Mouse (Mus musculus): Measurements from ENCODE around the gene Pde11a.
A peak's percentile ranks its signal among the peaks of the same experiment; 100 is the strongest.

The Pde11a gene

DNA sequence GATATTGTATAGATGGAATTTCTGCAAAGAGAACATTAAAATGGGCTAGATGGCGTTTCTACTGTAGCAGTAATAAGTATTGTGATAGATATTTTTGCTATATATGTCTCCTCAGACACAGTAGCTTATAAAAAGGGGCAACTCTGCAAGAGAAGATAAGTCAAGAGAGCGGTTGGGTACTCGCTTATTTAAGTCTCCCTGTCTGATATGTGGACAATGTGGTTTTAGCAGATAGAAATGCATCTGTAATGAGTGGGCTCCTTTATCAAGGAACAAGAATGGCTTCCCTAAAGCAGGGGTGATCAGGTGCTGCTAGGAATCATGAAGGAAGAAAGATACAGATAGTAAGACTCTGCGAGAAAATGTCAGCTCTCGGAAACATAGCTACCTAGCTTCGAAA is 18.2 kb downstream of the Pde11a start:
- peak; percentile 15 for DNase-seq (ENCODE audit: low spot score)

DNA sequence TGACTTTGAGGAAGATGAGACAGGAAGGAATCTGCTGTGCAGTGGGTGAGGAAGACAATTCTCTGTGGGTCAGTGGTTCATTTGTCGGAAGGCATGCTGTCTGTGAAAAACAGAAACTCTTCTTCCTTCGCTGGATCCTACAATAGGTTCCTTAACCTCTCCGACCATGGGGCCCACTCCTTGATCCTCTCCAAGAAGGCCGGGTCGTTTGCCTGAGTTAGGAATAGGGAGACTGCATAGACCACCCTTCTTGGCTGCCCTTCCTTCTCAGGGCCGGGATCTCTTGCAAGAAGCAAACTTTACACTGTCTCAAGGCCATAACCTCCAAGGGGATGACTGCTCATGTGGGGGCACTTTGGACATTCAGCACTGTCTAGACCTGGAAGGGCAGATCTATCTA is 19.3 kb downstream of the Pde11a start:
- no peak for DNase-seq (ENCODE audit: low spot score)

DNA sequence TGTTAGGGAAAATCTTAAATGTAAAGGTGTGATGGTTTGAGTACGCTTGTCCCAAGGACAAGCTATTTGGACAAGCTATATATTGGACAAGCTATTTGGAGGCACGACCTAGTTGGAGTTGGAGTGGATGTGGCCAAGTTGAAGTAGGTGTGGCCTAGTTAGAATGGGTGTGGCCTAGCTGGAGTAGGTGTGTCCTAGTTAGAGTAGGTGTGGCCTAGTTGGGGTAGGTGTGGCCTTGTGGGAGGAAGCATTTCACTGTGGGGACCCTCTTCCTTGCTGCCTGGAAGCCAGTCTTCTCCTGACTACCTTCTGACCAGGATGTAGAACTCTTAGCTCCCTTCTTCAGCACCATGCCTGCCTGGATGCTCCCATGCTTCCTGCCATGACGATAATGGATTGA is 50.9 kb downstream of the Pde11a start:
- DNase-seq (ENCODE audit: low spot score), result no peak

DNA sequence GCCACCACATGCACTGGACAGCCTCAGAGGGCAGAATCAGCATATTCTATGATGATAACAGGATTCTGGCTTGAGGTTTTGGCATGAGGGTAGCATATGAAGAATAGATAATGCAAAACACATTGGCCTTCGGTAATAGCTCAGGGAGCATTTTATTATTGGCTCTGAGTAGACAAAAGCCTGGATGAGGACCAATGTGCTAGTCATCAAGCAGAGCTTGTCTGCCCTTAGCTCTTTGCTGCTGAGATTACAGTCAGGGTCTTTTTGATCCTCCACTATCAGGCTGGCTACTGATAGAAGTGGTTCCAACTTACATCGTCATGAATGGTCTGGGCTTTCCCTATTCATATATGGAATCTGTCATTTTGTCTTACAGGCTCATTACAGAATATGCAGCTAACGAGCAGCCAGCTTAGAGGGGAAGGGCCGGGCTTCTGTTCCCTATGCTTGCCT is 52.3 kb downstream of the Pde11a start:
- DNase-seq (ENCODE audit: low spot score), result no peak

DNA sequence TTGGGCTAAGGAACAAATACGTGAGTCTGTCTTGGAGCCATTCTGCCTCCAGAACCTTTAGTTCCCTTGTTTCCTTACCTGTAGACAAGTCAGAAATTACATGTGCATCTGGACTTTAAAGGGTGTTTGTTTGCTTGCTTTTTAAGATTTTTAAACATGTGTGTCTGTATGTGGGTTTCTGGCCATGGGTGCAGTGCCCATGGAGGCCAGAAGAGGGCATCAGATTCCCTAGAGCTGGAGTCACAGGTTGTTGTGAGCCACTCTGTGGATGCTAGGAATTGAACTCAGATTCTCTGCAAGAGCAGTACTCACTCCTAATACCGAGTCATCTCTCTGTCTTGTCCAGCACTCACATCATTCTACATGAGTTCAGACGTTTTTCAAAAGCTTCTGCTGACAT is 53.4 kb downstream of the Pde11a start:
- no peak for DNase-seq (ENCODE audit: low spot score)

DNA sequence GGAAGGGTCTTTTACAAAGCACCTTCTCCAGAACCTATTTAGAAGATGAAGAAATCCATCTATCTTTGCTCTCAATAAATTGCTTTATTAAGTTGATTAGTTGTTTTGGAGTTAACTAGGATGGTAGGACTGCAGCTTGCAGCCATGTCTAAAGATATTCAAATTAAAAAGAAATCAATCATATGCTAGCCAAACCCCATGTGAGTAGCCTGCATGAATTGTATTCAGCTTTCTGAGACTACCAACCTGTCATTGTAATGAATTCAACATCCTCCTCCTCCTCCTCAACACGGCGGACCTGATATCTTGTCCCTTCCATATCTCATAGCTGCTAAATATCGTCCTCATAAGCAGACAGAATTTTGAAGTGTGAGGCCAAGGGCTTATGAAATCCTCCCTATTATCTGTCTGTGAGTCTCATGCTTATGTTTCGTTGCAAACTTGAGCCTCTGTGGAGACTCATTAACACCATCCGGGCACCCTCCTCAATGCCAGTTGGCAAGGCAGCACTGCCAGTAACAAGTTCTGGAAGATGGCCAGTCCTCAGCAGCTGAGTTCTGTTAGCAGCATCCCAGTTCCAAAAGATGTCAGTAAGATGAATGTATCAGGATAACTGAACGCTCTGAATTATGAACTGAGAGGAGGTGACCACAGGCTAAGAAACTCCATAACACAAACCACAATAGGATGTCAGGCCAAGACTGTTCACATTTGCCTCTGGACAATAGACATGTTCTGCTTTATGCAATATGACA is 55.0 kb downstream of the Pde11a start:
- DNase-seq (ENCODE audit: low spot score), result no peak

DNA sequence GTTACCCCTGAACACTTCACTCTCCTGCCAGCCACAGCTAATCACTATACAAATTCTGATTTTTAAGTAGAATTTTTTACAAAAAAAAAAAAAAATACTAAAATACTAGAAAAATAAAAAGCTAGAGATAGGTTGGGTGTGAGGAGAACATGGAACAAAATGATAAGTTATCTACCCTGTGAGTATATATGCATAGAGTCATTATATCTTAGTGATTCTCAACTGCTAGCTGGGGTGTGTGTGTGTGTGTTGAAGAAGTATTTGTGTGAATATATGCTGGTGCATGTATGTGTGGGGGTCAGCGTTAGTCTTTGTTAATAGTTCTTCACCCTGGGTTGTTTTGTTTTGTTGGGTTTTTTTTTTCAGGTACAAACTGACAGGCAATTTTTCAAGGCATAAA is 69.1 kb downstream of the Pde11a start:
- DNase-seq (ENCODE audit: low spot score), result no peak

DNA sequence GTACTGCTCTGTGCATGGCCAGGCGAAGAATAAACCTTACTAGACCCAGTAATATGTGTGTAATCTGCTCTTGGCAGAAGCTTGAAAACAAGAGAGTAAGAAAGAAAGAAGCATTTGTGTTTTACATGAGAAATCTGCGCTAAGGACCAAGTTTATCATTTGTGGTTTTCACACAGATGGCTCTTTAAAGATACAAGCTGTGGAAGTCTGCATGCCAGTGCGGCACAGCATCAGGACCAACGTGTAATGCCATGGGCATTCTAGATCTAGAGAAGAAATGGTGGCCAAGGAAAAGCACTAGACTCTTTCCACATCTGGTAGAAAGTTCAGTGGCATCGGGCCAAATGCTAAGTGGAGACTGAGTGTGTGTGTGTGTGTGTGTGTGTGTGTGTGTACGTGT is 71.2 kb downstream of the Pde11a start:
- DNase-seq (ENCODE audit: low spot score), result no peak

DNA sequence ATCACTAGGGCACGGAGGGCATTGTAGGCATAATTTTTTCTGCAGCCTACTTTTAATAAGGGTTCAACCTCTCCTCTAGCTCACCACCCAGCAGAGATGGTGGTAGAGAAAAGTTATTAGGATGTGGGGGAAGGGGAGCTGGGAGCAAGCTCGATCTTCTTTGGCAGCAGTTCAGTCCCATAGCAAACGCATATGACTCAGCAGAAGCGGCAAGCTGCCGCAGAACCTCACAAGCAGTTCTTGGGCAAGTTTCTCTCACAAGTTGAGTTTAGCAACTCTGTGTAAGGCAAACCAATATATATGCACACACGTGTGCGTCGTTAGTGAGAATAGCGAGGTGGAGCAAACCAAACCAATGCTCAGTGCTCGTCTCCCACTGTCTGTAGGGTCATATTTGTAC is 72.0 kb downstream of the Pde11a start:
- no peak for DNase-seq (ENCODE audit: low spot score)

DNA sequence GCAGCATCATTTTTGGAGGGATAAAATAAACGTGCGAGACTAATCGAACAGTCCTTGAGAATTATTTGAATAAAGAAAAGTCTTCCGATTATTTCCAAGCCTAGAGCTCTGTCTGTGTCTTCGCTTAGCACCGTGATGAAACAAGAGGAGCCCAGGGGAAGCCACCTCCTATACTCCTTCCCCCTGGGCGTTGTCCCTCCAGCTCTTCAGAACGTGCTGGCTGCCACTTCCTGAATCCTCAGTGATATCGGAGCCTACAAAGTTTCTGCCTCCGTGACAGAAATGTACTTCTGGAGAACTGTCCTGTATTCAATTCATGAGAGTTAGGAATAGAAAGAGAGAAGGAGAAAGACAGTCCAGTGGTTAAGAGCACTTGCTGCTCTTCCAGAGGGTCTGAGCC is 74.3 kb downstream of the Pde11a start:
- no peak for DNase-seq (ENCODE audit: low spot score)

DNA sequence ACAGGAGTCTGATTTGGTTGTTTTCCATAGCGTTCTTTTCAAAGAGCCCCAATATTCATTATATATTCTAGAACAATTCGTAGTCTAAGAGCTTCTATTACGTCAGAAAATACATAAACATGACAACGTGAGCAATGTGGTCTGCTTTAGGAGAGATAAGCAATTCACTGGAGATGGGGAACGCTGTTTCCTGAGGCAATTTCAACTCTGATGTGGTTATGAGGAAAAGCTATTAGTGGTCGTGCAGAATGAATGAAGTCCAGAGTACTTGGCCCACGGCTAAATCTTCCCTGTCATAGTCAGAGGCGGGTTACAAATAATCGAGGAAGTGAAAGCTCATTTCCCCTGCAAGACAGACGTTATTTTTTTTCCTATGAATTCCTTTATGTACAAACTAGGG is 75.9 kb downstream of the Pde11a start:
- DNase-seq (ENCODE audit: low spot score), result no peak

DNA sequence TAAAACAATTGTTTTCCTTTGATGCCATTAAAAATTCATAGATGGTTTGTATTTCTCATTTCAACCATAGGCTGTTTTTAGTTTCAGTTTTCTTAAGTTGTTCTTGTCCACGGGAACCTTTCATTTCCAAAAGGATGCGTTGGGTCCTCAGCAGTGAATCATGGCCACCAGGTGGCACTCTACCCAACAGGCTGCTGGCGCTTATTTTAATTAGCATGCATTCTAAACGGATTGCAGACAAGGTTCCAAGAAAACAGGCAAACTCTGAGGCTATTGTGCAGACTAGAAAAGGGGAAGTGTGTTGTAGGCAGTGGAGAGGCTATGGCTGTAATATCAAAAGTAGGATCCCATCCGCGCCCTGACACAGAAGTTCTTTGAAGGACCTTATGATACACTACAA is 83.7 kb downstream of the Pde11a start:
- DNase-seq (ENCODE audit: low spot score), result peak; percentile 36

DNA sequence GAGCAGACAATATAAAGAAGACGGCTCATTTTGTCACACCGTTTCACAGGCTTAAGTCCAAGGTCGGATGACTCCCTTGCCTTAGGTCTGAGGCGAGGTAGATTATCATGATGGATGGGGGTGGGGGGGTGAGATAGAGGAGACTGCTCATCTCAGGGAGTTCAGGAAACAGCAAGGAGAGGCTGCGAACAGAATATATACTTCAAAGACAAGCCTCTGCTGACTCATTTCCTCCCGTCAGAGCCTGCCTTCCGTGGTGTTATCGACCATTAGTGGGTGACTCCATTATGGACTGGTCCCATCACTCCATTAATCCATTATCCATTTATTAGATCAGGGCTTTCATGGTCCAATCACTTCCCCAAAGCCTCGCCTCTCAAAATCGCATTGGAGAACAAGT is 87.2 kb downstream of the Pde11a start:
- DNase-seq (ENCODE audit: low spot score), result no peak

DNA sequence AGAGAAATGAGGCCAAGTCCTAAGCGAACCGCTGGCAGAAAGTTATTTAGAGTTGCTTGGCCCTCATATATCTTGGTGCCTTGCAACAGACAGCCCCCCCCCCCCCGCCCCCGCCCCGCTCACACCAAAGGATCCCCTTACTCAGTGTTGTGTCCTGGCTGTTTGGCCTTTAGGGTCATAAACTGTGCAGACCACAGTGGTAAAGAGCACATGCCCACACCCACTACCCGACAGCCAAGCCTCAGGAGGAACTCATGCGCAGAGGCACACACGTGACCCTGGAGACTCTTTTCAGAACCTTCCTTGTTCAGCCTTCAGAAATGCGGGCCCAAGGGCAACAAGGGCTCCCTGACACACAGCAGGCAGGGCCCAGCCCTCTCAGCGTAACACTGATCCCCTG is 90.3 kb downstream of the Pde11a start:
- no peak for DNase-seq (ENCODE audit: low spot score)

DNA sequence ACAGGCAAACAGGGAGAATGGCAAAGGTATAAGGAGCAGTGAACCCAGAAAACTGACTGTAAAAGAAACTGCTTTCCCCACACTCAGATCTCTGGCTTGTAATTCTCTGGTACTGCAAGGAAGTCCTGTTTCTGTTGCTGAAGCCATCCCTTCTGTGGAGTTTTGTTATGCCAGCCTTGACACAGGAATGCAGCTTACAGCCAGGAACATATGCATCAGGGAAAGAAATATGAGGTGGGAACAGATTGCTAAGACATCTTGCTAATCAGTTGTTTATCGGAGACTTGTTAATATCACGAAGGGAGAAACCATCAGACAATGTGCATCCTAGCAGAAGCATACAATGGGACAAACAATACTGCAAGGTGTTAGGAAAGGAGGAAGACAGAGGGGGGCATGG is 99.4 kb downstream of the Pde11a start:
- no peak for DNase-seq (ENCODE audit: low spot score)

DNA sequence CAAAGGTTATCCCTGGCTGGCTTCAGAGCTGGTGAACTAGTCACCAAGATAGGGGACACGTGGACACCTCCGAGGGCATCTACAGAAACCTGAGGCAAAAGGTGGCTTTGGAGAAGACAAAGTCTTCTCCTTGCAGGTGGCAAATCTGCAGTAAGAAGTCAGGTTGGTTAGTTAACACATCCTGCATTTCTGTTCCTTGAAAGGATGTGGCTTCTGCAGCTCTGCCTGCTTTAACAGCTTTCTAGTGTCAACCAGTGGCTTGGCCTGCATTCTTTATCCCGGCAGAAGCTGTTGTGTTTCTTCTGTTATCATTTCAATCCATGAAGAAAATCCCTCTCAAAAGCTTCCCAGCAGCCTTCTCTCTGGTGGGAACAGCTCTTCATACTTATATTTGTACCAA is 100.1 kb downstream of the Pde11a start:
- DNase-seq (ENCODE audit: low spot score), result no peak

DNA sequence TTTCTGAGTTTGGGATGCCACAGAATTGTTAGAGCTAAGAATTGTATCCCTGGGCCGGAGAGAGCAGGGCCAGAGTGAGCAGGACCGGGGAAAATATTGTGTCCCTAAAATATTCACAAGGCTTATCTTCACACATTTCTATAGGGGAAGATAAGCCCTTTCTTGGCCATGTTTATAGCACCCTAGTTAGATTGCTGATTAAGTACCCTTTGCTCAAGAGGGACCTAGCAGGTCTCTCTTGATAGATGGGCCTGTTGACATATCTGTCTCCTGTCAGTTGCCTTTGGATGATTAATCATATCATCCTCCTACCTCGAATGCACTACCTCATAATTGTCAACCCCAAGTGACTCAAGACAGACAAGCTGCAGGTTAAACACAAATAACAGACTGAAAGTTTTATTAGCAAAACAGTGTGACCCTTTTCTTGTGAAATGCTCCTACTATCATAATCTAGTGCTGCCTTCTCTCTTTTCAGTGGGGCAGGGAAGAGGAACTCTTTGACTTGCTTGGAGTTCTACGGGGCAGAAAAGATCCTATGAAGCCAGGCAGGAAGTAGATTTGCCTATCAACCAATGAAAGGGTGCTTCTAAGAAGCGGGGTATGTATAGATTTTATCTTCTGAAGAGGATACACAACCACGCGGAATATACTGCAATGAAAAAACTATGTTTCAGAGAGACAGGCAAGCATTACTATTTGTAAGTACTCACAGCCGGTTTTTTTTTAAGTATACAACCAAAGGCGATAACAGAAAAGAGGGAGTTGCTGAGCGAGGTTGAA is 100.7 kb downstream of the Pde11a start:
- DNase-seq (ENCODE audit: low spot score), result no peak

DNA sequence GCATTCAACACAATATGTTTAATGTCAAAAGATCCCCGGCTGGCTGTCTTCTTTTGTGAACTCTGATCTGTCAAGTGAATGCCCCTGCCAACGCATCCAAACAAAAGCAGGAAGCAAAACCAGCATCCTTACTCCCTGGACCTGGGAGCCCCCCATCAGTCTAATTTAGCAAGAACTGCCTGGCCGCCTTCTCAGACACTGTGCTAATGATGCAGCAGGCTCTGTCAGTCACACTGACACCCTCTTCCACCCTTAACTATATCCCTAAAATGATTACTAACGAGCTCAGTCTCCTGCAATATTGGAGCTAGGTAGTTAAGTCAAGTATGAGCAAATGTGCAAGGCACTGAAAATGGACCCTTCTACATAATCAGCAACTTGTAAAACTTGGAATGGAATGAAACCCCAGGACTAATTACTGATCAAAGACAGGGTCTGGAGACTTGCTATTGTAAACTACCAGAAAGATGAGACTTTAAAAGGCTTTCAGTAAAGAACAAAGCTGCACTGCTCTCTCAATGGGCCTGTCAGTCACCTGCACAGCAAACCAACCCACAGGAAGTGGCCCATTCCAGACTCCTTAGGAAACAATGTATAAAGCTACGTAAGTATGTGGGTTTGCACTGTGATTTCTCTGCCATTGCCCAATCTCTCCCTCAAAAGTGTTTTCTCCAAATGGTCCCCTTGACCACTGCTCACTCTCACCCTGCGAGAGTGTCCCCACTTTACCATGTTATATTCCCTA is 118.0 kb downstream of the Pde11a start:
- DNase-seq (ENCODE audit: low spot score), result no peak

DNA sequence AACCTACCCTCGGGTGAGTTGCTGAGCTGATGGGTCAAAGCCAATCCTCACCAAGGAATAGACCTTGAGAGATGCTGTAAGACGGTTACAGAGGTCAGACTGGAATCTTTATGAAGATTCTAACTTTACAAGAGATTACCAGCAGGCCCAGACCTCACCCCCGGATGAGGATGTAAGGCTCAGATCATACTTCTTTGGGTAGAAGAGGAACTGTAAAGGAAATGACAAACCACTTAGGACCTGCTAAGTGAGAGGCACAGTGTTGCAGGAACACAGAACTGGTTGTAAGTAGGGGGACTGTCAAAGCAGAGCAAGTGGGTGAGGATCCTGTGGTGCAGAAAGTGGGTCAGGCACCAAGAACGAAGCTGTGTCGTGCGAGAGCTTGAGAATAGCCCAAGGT is 119.0 kb downstream of the Pde11a start:
- DNase-seq (ENCODE audit: low spot score), result no peak

DNA sequence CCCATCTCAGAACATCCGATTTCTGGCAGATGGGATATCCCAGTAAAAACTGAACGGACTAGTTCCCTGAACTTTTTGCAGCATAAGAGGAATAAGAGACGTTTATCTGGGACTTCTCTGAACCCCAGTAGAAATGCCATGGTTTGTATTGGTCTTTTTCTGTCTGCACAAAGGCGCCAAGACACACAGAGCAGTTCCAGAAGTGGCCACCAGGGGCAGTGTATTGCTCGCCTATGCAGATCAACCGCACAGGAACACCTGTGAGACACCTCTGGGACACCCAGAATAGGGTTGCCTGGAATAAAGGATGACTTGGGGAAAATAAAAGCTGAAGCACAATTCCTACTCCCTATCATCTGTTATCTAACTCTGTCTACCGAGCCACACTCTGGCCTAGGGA is 122.4 kb downstream of the Pde11a start:
- DNase-seq (ENCODE audit: low spot score), result peak; percentile 48

DNA sequence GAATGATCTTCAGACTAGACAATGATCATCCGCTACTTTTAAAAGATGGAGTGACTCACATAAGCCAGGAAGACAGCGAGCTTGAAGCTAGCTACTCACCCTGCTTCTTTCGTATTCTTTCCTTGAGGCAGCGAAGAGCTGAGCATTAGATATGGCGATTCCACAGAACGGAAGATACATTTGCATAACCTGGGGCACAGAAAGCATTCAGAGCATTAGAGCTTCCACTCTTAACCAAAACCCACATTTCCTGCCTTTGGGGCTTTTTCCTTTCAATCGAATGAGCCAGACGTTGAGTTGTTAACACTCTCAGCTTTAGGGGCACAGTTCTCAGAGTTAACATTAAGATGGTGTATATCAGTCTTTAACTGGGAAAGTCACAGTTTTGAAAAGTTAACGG is 123.4 kb downstream of the Pde11a start:
- DNase-seq (ENCODE audit: low spot score), result no peak

DNA sequence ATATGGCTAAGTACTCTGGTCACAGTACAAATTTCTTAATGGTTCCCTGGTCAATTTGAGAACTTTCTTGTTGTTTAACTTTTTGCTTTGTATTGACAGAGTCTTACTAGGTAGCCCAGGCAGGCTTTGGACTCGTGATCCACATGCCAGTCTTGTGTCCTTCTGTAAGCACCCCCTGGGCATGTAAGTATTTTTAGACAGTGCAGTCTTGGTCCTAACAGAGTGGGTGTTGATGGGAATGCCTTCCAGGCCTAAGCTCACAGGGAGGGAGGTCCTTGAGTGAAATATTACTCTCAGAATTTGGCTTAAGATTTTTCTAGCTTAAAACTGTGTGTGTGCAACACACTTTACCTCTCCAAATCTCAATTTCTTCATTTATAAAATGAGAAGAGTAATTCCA is 153.4 kb downstream of the Pde11a start:
- no peak for DNase-seq (ENCODE audit: low spot score)

DNA sequence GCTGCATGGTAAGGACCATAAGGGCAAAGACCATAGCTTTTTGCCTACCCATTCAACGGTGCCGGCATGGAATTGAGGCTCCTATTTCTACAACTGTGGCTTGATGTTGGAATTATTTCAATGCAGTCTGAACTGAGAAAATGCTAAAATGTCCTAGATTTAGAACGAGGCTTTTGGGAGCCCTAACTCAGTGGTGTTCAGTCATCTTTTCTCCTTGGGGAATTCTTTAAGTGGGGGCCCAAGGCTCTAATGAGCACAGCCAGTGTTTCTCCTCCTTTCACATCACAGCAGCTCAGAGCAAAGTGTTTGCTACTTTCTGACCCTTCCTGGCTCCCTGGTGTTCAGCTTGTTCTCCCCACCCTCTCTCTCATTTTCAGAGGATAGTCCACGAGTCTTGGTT is 175.8 kb downstream of the Pde11a start:
- no peak for DNase-seq (ENCODE audit: low spot score)

Data from c-Kit-positive CD71-positive TER-119-positive erythroid progenitor cells, embryonic 14.5 days (primary cell).